Mouse (Mus musculus) embryonic stem cell, embryonic (primary cell): ENCODE measurements at regions not wholly inside any gene's neighbourhood (a gene's known extent, or its start where the extent isn't known, plus 50 kb on each side); places are given as distances from the start of the nearest gene placed in this dataset.

Experiments
- CTCF ChIA-PET, 4 experiments: fragments of 300-600 bp in 2 of 4; fragments of 350-600 bp in 2 of 4; sonication (Branson Sonifier 250); formaldehyde crosslinking; loops; one replicate each; lab custom pipeline; 2022; ENCODE audit warnings: inconsistent platforms in 2 of 4; lab: Charles Lee
- POLR2A ChIA-PET, 4 experiments: fragments of 300-600 bp in 2 of 4; fragments of 350-600 bp in 2 of 4; sonication (Branson Sonifier 250); formaldehyde crosslinking; loops; one replicate each; lab custom pipeline; 2022; ENCODE audit warnings: antibody characterized with exemption in 4 of 4, inconsistent platforms in 1 of 4; lab: Charles Lee

DNA sequence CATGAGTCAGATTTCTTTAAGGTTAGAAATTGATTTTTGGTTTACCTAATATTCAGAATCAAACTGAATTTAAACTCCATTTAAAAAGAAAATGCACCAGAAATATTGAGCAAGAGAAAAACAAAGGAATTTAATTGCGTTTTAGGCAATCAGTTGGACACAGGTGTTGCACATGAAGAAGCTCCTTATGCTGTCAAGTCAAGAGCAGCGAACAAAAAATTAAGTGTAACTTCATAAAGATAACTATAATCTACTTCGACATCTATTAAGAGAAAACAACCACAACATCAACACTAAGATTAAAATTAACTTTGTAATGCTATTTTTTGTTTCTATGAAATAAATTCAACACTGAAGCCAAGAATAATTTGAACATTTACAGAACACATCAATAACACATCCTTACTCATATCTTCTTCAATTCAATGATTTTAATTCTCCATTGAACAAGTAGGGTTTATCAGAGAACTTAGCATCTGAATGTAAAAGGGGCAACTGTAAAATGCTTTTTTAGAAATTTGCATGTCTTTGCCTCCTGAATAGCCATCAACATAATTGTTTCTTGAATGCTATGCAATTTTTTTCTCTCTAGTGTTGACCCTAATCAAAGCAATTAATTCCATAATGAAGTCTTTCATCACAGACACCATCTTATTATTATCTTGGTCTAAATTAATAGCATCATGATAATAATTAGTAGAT is 237.7 kb upstream of the Tecrl start:
- POLR2A ChIA-PET = no interaction called here
- CTCF ChIA-PET = no interaction called here
